Mouse (Mus musculus) lung, postnatal 0 days (tissue): ENCODE data around the gene Hsd17b2.

ENCODE experiments used
- CTCF ChIP-seq: IDR thresholded peaks from 2 replicates; pipeline ENCODE4 v1.5.1; 2016; ENCODE audit warnings: antibody characterized with exemption, mild to moderate bottlenecking
- EP300 ChIP-seq: IDR thresholded peaks from 2 replicates; pipeline ENCODE4 v1.6.1; 2016; ENCODE audit warnings: antibody characterized with exemption, mild to moderate bottlenecking, control low read depth

GRCm38 (mm10) chr8:117792616-117793144, 91.0 kb downstream of the Hsd17b2 start:
- no peak for TF ChIP-seq CTCF
- TF ChIP-seq EP300, result no peak
